Mouse (Mus musculus): ENCODE results near the gene Rere. TPM values are rescaled to one million over a fixed set of nuclear protein-coding genes. Genes with fewer than 3 reads are reported as not detected.
A peak's percentile ranks its signal among the peaks of the same experiment; 100 is the strongest.
"Not testable (repeated sequence)": the region's sequence is repeated elsewhere in the genome, so short reads cannot be mapped to it uniquely, and the experiment has no call there.

Gene Rere
- polyA plus RNA-seq, 2 experiments, result 4.8 to 5.1 TPM

DNA sequence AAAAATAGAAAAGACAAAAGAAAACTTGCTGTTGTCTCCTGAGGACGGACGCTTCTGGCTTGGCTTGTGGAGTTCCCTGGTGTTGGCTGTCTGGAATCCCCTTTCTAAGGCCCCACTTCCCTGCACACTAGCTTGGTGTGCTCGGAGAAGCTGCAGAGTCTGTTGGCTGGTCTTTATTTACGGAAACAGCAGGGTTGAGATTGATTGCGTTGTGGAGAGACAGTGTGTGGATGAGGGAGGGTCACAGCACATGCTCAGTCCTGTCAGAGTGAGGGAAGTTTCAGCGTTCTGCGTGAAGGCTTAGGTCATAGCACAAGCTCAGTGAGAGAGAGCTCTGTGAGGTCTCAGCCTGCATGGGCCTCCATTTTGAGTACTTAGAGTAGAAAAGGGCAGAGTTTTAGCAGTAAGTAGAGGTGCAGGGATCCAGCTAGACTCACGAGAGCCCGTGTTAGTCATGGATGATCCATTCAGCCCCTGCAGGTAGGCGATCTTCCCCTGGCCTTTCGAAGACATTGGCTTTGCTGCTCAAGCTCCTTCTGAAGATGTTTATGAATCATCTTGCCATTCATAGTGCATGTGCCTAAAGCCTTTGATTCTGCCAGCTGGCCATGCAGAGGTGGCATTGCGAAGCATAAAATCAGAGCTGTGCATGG lies 206.8 kb downstream of the Rere start:
- H3K27me3 ChIP-seq (ENCODE audit: control insufficient read depth, insufficient read depth, low read length), result no peaks in the 10 kb centered on the region
- TF ChIP-seq EP300 (IDR thresholded peaks at IDR 0.05; ENCODE audit: low read depth), result no peak
- no peak for TF ChIP-seq CTCF (IDR thresholded peaks at IDR 0.05; ENCODE audit: low read depth)
- no peaks in the 10 kb centered on the region; the same call in 1 of the 2 replicates for H3K36me3 ChIP-seq (replicated peaks; ENCODE audit: control insufficient read depth, insufficient read depth, low read depth)
- H3K9ac ChIP-seq (replicated peaks), result no peak overlapping the region
- DNase-seq (ENCODE audit: low read depth in 3 of 3, low spot score in 3 of 3) (peak; percentile 37 to 47 (median 41)), ATAC-seq (ENCODE audit: insufficient read depth) (peak; percentile 68)
- peaks cover 3 to 11% of the 10 kb centered on the region in 2 experiments; a peak in 3 of 4 replicates for H3K4me1 ChIP-seq (replicated peaks; ENCODE audit: control insufficient read depth in 2 of 2, insufficient read depth in 2 of 2, low read length in 1 of 2)
- peak overlapping the region; percentile 38 for H3K4me2 ChIP-seq (ENCODE audit: low read depth)
- no peak overlapping the region for H3K4me3 ChIP-seq (ENCODE audit: insufficient read depth in 1 of 2, low read depth in 2 of 2, low read length in 2 of 2)
- H3K9me3 ChIP-seq (ENCODE audit: control insufficient read depth, low read length), result no peaks in the 10 kb centered on the region
- WGBS (ENCODE audit: insufficient replicate concordance), result 31% methylated on average over 12 of the region's 12 CpGs
- H3K27ac ChIP-seq, result no peak overlapping the region

DNA sequence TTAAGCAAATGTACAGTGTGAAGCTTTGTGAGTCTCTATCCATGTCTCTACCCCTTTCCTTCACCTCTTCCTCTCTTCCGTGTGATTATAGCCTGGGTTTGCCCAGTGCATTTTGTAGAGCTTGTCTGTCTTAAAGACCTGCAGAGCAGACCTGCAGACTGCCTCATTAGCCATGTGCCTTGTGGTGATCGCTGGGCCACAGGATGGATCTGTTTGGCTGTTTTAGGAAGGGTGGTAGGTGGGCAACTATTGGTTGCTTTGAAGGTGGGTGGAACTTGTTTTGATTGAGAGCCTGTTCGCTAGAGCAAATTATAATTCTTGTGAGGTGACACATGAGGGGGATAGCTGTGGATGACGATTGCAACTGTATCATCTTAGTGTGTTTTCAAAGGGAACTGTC lies 207.3 kb downstream of the Rere start:
- no peak for DNase-seq (ENCODE audit: low read depth in 3 of 3, low spot score in 3 of 3)
- Histone ChIP-seq H3K9ac (replicated peaks) (no peak overlapping the region), H3K9me3 (ENCODE audit: control insufficient read depth, low read length) (no peaks in the 10 kb centered on the region), H3K27me3 (ENCODE audit: control insufficient read depth, insufficient read depth, low read length) (no peaks in the 10 kb centered on the region), H3K36me3 (replicated peaks; ENCODE audit: control insufficient read depth, insufficient read depth, low read depth) (no peaks in the 10 kb centered on the region; the same call in 1 of the 2 replicates), H3K4me3 (ENCODE audit: insufficient read depth in 1 of 2, low read depth in 2 of 2, low read length in 2 of 2) (no peak overlapping the region), H3K4me1 (replicated peaks; ENCODE audit: control insufficient read depth in 2 of 2, insufficient read depth in 2 of 2, low read length in 1 of 2) (peaks cover 3 to 11% of the 10 kb centered on the region in 2 experiments; a peak in 3 of 4 replicates), H3K4me2 (ENCODE audit: low read depth) (peak overlapping the region; percentile 38), H3K27ac (no peak overlapping the region)
- 60% methylated on average over 4 of the region's 4 CpGs for WGBS (ENCODE audit: insufficient replicate concordance)
- no peak for ATAC-seq (ENCODE audit: insufficient read depth)
- TF ChIP-seq EP300 (IDR thresholded peaks at IDR 0.05; ENCODE audit: low read depth) (no peak), CTCF (IDR thresholded peaks at IDR 0.05; ENCODE audit: low read depth) (no peak)

DNA sequence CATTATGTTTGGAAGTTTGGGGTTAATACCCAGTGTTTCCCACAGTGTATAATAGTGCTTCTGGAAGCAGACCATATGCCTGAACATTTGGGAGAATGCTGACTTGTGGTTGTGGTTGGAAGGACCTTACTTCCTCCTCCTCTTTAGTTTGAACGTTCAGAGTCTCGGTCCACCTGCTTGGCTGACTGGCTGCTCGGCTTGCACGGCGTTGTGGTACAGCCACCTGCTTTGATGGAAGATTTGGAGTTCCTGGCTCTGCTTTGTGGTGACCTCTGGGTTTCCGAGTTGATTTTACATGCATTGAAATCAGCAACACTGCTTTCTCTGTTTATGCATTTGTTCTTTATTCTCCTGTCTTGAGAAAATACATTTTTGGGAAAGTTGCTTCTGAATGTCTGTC lies 208.6 kb downstream of the Rere start:
- Histone ChIP-seq H3K4me2 (ENCODE audit: low read depth) (no peak overlapping the region), H3K9ac (replicated peaks) (no peak overlapping the region), H3K9me3 (ENCODE audit: control insufficient read depth, low read length) (no peaks in the 10 kb centered on the region), H3K4me3 (ENCODE audit: insufficient read depth in 1 of 2, low read depth in 2 of 2, low read length in 2 of 2) (no peak overlapping the region), H3K36me3 (replicated peaks; ENCODE audit: control insufficient read depth, insufficient read depth, low read depth) (no peaks in the 10 kb centered on the region), H3K4me1 (replicated peaks; ENCODE audit: control insufficient read depth in 2 of 2, insufficient read depth in 2 of 2, low read length in 1 of 2) (peaks cover 3 to 11% of the 10 kb centered on the region in 2 experiments; a peak in 3 of 4 replicates), H3K27me3 (ENCODE audit: control insufficient read depth, insufficient read depth, low read length) (no peaks in the 10 kb centered on the region), H3K27ac (no peak overlapping the region)
- DNase-seq (ENCODE audit: low read depth in 3 of 3, low spot score in 3 of 3), result no peak
- no peak for ATAC-seq (ENCODE audit: insufficient read depth)
- TF ChIP-seq CTCF (IDR thresholded peaks at IDR 0.05; ENCODE audit: low read depth), result no peak
- no peak for TF ChIP-seq EP300 (IDR thresholded peaks at IDR 0.05; ENCODE audit: low read depth)
- 17% methylated on average over 6 of the region's 6 CpGs for WGBS (ENCODE audit: insufficient replicate concordance)

DNA sequence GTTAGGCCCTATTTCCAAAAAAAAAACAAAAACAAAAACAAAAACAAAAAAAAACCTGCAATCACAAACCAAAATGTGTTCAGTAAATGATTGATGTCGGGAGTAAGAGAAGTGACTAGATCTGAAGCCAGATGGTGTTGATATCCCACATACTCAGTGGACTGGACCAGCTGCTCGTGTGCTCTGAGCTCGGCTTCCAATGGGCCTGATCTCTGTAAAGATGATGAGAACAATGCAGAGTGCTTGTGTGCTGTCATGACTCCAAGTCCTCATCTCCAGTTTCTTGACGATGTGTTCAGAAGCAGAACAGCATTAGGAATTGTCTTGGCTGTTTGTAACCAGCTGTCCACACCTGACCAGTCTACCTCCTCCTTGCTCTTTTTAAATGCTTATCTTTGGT lies 210.3 kb downstream of the Rere start:
- Histone ChIP-seq H3K4me2 (ENCODE audit: low read depth) (no peak overlapping the region), H3K9ac (replicated peaks) (no peak overlapping the region), H3K4me3 (ENCODE audit: insufficient read depth in 1 of 2, low read depth in 2 of 2, low read length in 2 of 2) (no peak overlapping the region), H3K27ac (no peak overlapping the region), H3K36me3 (replicated peaks; ENCODE audit: control insufficient read depth, insufficient read depth, low read depth) (no peaks in the 10 kb centered on the region), H3K27me3 (ENCODE audit: control insufficient read depth, insufficient read depth, low read length) (no peaks in the 10 kb centered on the region), H3K9me3 (ENCODE audit: control insufficient read depth, low read length) (no peaks in the 10 kb centered on the region), H3K4me1 (replicated peaks; ENCODE audit: control insufficient read depth in 2 of 2, insufficient read depth in 2 of 2, low read length in 1 of 2) (peaks cover 3 to 11% of the 10 kb centered on the region in 2 experiments; a peak in 3 of 4 replicates)
- WGBS (ENCODE audit: insufficient replicate concordance), result 70% methylated on average over 4 of the region's 4 CpGs
- no peak for ATAC-seq (ENCODE audit: insufficient read depth)
- DNase-seq (ENCODE audit: low read depth in 3 of 3, low spot score in 3 of 3), result no peak
- TF ChIP-seq CTCF (IDR thresholded peaks at IDR 0.05; ENCODE audit: low read depth), result no peak
- TF ChIP-seq EP300 (IDR thresholded peaks at IDR 0.05; ENCODE audit: low read depth), result no peak

DNA sequence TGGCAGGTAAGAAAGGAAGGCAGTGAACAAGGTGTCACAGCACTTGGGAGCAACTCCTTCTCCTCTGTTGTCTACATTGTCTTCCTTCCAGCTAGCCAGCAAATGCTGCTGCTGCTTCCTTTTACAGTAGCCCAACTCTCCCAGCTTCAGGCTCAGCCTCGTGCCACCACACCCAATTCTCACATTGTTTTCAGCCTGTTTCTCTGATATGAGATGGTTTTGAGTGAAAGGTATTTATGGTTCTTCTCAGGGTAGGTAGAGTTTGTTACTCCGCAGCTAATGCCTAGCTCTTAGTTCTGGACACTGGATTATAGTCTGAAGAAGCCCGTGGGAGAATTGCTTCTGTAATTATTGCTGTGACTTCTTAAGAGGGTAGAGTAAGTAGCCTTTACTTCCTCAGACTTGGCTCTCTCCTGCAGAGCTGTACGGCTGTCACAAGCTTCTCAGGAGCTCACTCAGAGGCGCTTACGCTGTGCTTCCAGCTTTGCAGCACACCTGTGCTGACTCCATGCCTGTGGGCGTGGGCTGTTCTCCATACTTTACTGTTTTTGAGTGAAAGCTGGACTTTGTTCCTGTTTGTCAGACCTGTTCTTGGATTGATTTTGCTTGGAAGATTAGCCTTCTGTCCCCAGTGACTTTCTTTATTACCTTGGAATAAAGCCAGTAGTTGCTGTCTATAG lies 212.0 kb downstream of the Rere start:
- Histone ChIP-seq H3K4me1 (replicated peaks; ENCODE audit: control insufficient read depth in 2 of 2, insufficient read depth in 2 of 2, low read length in 1 of 2) (peaks cover 0 to 6% of the 10 kb centered on the region in 2 experiments; a peak in 2 of 4 replicates), H3K4me3 (ENCODE audit: insufficient read depth in 1 of 2, low read depth in 2 of 2, low read length in 2 of 2) (no peak overlapping the region), H3K36me3 (replicated peaks; ENCODE audit: control insufficient read depth, insufficient read depth, low read depth) (no peaks in the 10 kb centered on the region), H3K9me3 (ENCODE audit: control insufficient read depth, low read length) (no peaks in the 10 kb centered on the region), H3K27me3 (ENCODE audit: control insufficient read depth, insufficient read depth, low read length) (no peaks in the 10 kb centered on the region), H3K27ac (no peak overlapping the region), H3K4me2 (ENCODE audit: low read depth) (no peak overlapping the region), H3K9ac (replicated peaks) (no peak overlapping the region)
- TF ChIP-seq EP300 (IDR thresholded peaks at IDR 0.05; ENCODE audit: low read depth) (no peak), CTCF (IDR thresholded peaks at IDR 0.05; ENCODE audit: low read depth) (no peak)
- 64% methylated on average over 7 of the region's 7 CpGs for WGBS (ENCODE audit: insufficient replicate concordance)
- no peak for ATAC-seq (ENCODE audit: insufficient read depth)
- no peak for DNase-seq (ENCODE audit: low read depth in 3 of 3, low spot score in 3 of 3)

DNA sequence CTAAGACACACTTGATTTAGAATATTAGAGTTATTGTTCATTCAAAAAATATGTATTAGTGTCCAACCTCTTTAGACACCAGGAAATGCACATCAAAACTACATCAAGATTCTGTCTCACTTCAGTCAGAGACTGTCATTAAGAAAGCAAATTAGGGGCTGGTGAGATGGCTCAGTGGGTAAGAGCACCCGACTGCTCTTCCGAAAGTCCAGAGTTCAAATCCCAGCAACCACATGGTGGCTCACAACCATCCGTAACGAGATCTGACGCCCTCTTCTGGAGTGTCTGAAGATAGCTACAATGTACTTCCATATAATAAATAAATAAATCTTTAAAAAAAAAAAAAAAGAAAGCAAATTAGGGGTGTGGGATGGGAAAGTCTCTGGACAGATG lies 212.5 kb downstream of the Rere start:
- not testable (repeated sequence) for H3K4me1 ChIP-seq (replicated peaks; ENCODE audit: control insufficient read depth in 2 of 2, insufficient read depth in 2 of 2, low read length in 1 of 2); DNase-seq (ENCODE audit: low read depth in 3 of 3, low spot score in 3 of 3); H3K36me3 ChIP-seq (replicated peaks; ENCODE audit: control insufficient read depth, insufficient read depth, low read depth); H3K4me2 ChIP-seq (ENCODE audit: low read depth); H3K9me3 ChIP-seq (ENCODE audit: control insufficient read depth, low read length); ATAC-seq (ENCODE audit: insufficient read depth); H3K4me3 ChIP-seq (ENCODE audit: insufficient read depth in 1 of 2, low read depth in 2 of 2, low read length in 2 of 2); H3K9ac ChIP-seq (replicated peaks); H3K27ac ChIP-seq; H3K27me3 ChIP-seq (ENCODE audit: control insufficient read depth, insufficient read depth, low read length)
- 86% methylated on average over 5 of the region's 5 CpGs for WGBS (ENCODE audit: insufficient replicate concordance)

All from liver, embryonic 14.5 days (tissue).